Mouse (Mus musculus): ENCODE measurements around the gene Nectin2. TPM values are rescaled to one million over a fixed set of nuclear protein-coding genes. Genes with fewer than 3 reads are reported as not detected.
"Not testable (repeated sequence)": the region's sequence is repeated elsewhere in the genome, so short reads cannot be mapped to it uniquely, and the experiment has no call there.

Nectin2 gene
- 89.0 and 99.8 TPM in 2 replicates for polyA plus RNA-seq (2016; fragmentation: Nextera tagmentation; extraction: Ambion mirVana)

DNA sequence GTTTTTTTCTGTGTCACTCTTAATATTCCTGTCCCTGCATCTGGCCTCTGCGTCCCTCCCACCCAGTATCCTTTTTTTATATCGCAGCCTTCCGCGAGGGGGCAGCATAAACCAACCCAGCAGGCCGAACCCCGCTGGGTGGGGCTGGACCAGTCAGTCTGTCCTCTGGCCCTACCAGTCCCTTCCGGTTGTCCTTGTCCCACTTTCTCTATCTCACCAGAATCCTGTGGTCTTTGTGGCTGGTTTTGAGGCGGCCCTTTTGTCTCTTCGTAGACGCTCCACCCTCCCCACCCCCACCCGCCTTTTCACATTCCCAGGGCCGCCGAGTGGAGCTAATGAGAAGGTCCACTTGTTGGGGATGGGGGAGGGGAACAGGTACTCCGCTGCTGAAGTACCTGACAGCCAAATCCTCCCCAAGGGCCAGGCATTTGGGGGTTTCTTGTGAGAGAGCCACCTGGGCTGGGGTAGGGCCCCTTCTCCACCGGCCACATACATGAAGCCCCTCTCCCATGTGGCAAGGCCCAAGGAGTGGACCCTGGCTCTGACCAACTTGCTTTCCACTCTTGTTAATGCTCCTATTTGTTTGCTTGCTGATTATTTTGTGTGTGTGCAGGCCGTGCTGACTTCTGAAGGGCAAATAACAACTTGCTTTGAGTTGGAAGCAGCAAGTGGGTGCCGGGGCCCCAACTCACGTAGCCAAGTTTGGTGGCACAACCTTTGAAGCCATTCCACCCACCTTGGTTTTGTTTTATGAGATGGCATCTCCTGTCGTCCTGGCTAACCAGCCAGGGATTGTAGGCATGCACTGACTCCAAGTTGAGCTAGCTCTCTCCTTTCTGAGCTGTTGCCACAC, at the start of gene Nectin2:
Nectin2 (minus strand) TSS at position 267 of the 853 bp plus-strand sequence.
- WGBS, result 16% methylated on average over 19 of the region's 19 CpGs
- H3K4me1 ChIP-seq (replicated peaks), result peaks cover 51% of the 10 kb centered on the region
- peaks cover 6% of the 10 kb centered on the region; the same call in 1 of the 2 replicates for H3K36me3 ChIP-seq
- peak within 1 kb of the TSS; percentile 94 for H3K27ac ChIP-seq
- no peaks in the 10 kb centered on the region for H3K9me3 ChIP-seq
- H3K4me3 ChIP-seq, result peak within 1 kb of the TSS; percentile 75
- H3K27me3 ChIP-seq (ENCODE audit: insufficient read depth, poor library complexity, severe bottlenecking), result peaks cover 3% of the 10 kb centered on the region; the same call in 1 of the 2 replicates
- peak; percentile 89 for DNase-seq (ENCODE audit: low spot score)

GRCm38 (mm10) chr7:19796697-19797588, 46.7 kb upstream of the Nectin2 start, which contains the start of gene Cblc:
Gene Cblc (minus strand): TSS chr7:19796809.
- Histone ChIP-seq H3K36me3 (no peaks in the 10 kb centered on the region), H3K27me3 (ENCODE audit: insufficient read depth, poor library complexity, severe bottlenecking) (peaks cover 29% of the 10 kb centered on the region), H3K9me3 (no peaks in the 10 kb centered on the region; the same call in 1 of the 2 replicates), H3K4me1 (replicated peaks) (0 out of 2 replicates have a peak, but pooled peaks cover 5% of the 10 kb centered on the region), H3K4me3 (peak within 1 kb of the TSS; percentile 34), H3K27ac (no peak within 1 kb of the TSS)
- WGBS, result 4% methylated on average over 32 of the region's 32 CpGs
- peak; percentile 70 for DNase-seq (ENCODE audit: low spot score)

GRCm38 (mm10) chr7:19796254-19796653, 46.0 kb upstream of the Nectin2 start:
- Histone ChIP-seq H3K4me1 (replicated peaks) (0 out of 2 replicates have a peak, but pooled peaks cover 5% of the 10 kb centered on the region), H3K9me3 (no peaks in the 10 kb centered on the region; the same call in 1 of the 2 replicates), H3K36me3 (no peaks in the 10 kb centered on the region), H3K4me3 (peak overlapping the region; percentile 34), H3K27ac (no peak overlapping the region), H3K27me3 (ENCODE audit: insufficient read depth, poor library complexity, severe bottlenecking) (peaks cover 29% of the 10 kb centered on the region)
- no peak for DNase-seq (ENCODE audit: low spot score)
- WGBS, result 8% methylated on average over 18 of the region's 18 CpGs

DNA sequence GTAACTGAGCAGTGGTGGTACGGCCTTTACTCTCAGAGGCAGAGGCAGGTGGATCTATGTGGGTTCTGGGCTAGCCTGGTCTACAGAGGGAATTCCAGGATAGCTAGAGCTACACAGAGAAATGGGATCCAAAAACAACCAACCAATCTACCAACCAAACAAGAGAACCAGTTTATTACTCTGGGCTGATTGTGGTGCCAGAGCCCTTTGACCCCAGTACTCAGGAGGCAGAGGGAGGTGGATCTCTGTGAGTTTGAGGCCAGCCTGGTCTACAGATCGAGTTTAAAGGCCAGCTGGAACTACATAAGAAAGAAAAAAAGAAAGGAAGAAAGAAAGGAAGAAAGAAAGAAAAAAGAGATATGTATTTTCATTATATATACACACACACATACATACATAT, 45.0 kb upstream of the Nectin2 start:
- WGBS, result 75% methylated on average over 2 of the region's 2 CpGs

DNA sequence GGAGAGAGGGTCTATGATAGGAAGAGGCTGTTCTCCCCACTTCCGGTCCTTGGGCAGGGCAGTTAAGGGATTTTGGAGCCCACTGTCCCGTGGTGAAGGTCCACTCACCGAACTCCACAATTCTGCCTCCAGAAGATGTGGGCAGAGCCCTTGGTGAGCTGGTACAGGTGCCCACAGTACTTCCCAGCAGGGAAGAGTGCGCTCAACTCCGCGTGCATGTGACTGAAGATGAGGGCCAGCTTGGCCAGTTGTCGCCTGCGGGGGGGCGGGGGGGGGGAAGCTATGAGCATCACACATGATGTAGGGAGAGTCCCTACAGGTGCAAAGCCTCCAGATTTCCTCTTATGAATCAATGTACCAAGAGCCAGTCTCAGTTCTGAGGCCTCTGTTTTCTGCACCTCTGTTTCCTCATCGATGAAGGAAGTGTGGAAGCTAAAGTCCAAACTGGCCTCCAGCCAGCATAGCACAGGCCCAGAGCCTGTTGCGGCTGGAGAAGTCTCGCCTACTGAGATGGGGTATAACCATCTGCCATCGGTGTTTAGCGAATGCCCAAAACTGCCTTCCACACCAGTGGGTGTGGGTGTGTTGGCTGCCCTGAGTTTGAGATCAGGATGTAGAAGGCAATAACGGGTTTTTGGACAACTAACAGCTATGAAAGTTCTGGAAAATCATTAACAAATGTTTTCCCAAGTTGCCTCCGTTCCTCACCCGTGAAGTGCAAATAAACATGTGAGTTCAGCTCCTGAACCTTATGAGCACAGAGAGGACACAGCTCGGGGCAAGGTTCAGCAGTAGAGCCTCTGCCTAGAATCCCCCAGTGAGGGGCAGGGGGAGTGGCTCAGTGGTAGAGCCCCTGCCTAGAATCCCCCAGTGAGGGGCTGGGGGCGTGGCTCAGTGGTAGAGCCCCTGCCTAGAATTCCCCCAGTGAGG, 42.7 kb upstream of the Nectin2 start:
- Histone ChIP-seq H3K27me3 (ENCODE audit: insufficient read depth, poor library complexity, severe bottlenecking) (peaks cover 42% of the 10 kb centered on the region), H3K4me3 (no peak overlapping the region), H3K27ac (no peak overlapping the region), H3K4me1 (replicated peaks) (peaks cover 9% of the 10 kb centered on the region; the same call in 1 of the 2 replicates), H3K9me3 (peaks cover 3% of the 10 kb centered on the region; the same call in 1 of the 2 replicates), H3K36me3 (no peaks in the 10 kb centered on the region)
- WGBS, result 89% methylated on average over 19 of the region's 19 CpGs
- DNase-seq (ENCODE audit: low spot score), result no peak

More for the DNA sequence above, 45.0 kb upstream of the Nectin2 start:
- DNase-seq (ENCODE audit: low spot score), result no peak
- H3K27me3 ChIP-seq (ENCODE audit: insufficient read depth, poor library complexity, severe bottlenecking), result peaks cover 37% of the 10 kb centered on the region
- H3K9me3 ChIP-seq, result no peaks in the 10 kb centered on the region; the same call in 1 of the 2 replicates
- 0 out of 2 replicates have a peak, but pooled peaks cover 5% of the 10 kb centered on the region for H3K4me1 ChIP-seq (replicated peaks)
- no peak overlapping the region for H3K4me3 ChIP-seq
- no peaks in the 10 kb centered on the region for H3K36me3 ChIP-seq
- H3K27ac ChIP-seq, result no peak overlapping the region

DNA sequence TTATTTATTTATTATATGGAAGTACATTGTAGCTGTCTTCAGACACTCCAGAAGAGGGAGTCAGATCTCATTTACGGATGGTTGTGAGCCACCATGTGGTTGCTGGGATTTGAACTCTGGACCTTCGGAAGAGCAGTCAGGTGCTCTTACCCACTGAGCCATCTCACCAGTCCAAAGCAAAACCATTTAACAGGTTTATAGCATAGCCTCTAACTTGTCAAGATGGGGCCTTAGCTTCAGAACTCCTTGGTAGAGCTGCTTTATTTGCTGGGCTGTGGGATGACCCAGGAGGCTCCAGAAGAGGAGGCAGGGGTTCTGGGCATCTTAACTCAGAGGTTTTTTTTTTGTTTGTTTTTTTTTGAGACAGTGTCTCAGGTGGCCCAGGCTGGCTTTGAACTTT, 41.2 kb upstream of the Nectin2 start:
- not testable (repeated sequence) for H3K36me3 ChIP-seq; DNase-seq (ENCODE audit: low spot score); H3K9me3 ChIP-seq; H3K27ac ChIP-seq; H3K4me1 ChIP-seq (replicated peaks); H3K4me3 ChIP-seq
- peaks cover 30% of the 10 kb centered on the region for H3K27me3 ChIP-seq (ENCODE audit: insufficient read depth, poor library complexity, severe bottlenecking)
- 86% methylated on average over 2 of the region's 2 CpGs for WGBS

DNA sequence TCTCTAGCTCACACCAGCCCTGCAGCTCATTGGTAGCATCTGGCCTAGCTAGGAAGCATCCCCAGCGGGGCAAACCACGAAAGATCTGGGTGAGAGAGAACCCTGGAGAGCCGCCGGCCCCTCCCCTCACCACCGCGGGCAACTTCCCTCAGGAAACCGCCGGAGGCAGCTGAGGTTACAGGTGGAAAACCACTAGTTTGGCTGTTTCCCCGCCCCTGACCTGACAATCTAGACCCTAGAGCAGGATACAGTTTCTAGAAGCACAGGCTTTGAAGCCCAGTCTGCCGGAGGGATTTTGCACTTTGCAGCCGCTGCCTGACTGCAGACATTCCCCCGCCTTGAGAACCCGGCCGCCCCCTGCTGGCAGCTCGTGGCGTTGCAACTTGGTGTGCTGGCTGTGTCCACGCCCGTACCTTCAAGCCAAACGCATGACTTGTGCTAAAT, 39.6 kb upstream of the Nectin2 start:
- Histone ChIP-seq H3K4me1 (replicated peaks) (peaks cover 15% of the 10 kb centered on the region), H3K27ac (no peak overlapping the region), H3K36me3 (no peaks in the 10 kb centered on the region), H3K4me3 (peak overlapping the region; percentile 50), H3K27me3 (ENCODE audit: insufficient read depth, poor library complexity, severe bottlenecking) (peaks cover 15% of the 10 kb centered on the region), H3K9me3 (0 out of 2 replicates have a peak, but pooled peaks cover 3% of the 10 kb centered on the region)
- peak; percentile 92 for DNase-seq (ENCODE audit: low spot score)
- WGBS, result 3% methylated on average over 19 of the region's 19 CpGs

DNA sequence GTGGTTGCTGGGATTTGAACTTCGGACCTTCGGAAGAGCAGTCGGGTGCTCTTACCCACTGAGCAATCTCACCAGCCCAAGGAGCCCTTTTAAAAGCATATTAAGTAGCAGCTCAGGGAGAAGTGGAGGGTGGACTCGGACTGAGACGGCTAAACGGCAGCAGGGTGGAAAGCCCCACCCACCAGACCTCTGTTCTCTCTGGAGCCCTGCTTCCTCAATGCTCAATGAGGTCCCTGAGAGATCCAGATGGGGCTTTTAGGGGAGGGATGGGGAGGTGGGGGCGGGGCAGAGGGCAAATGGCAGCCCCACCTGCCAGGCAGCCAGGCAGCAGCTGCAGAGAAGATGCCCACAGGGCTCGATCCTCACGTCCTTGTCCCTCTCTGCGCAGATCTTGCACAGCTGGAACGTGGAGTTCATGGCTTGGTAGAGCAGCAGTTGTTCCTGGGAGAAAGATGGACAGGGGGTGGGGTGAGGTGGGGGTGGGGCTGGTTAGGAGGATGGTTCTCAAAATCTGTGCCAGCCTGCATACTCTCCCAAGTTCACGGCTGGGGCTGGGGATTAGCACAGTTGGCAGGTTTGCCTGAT, 35.7 kb upstream of the Nectin2 start:
- Histone ChIP-seq H3K9me3 (0 out of 2 replicates have a peak, but pooled peaks cover 4% of the 10 kb centered on the region), H3K27me3 (ENCODE audit: insufficient read depth, poor library complexity, severe bottlenecking) (peaks cover 12% of the 10 kb centered on the region), H3K4me3 (no peak overlapping the region), H3K4me1 (replicated peaks) (peaks cover 18% of the 10 kb centered on the region), H3K27ac (no peak overlapping the region), H3K36me3 (no peaks in the 10 kb centered on the region)
- 45% methylated on average over 12 of the region's 12 CpGs for WGBS
- DNase-seq (ENCODE audit: low spot score), result peak; percentile 16

GRCm38 (mm10) chr7:19784764-19785535, 34.7 kb upstream of the Nectin2 start:
- no peaks in the 10 kb centered on the region for H3K36me3 ChIP-seq
- H3K27me3 ChIP-seq (ENCODE audit: insufficient read depth, poor library complexity, severe bottlenecking), result peaks cover 4% of the 10 kb centered on the region; the same call in 1 of the 2 replicates
- peaks cover 18% of the 10 kb centered on the region for H3K4me1 ChIP-seq (replicated peaks)
- peaks cover 11% of the 10 kb centered on the region; the same call in 1 of the 2 replicates for H3K9me3 ChIP-seq
- DNase-seq (ENCODE audit: low spot score), result peak; percentile 24
- no peak overlapping the region for H3K4me3 ChIP-seq
- WGBS, result 31% methylated on average over 11 of the region's 11 CpGs
- peak overlapping the region; percentile 53 for H3K27ac ChIP-seq

- H3K4me3 ChIP-seq, result no peak overlapping the region
- peaks cover 18% of the 10 kb centered on the region; the same call in 1 of the 2 replicates for H3K9me3 ChIP-seq
- no peaks in the 10 kb centered on the region for H3K36me3 ChIP-seq
- H3K4me1 ChIP-seq (replicated peaks), result peaks cover 14% of the 10 kb centered on the region
- 74% methylated on average over 8 of the region's 8 CpGs for whole genome bisulfite sequencing
- DNase-seq (ENCODE audit: low spot score), result no peak
- H3K27me3 ChIP-seq (ENCODE audit: insufficient read depth, poor library complexity, severe bottlenecking), result no peaks in the 10 kb centered on the region; the same call in 1 of the 2 replicates
- no peak overlapping the region for H3K27ac ChIP-seq
These were observed 33.3 kb upstream of the Nectin2 start for GRCm38 (mm10) chr7:19783630-19784029.

- 91% methylated on average over 4 of the region's 4 CpGs for WGBS
- DNase-seq (ENCODE audit: low spot score), result no peak
- Histone ChIP-seq H3K36me3 (no peaks in the 10 kb centered on the region), H3K27me3 (ENCODE audit: insufficient read depth, poor library complexity, severe bottlenecking) (no peaks in the 10 kb centered on the region), H3K9me3 (peaks cover 14% of the 10 kb centered on the region; the same call in 1 of the 2 replicates), H3K4me1 (replicated peaks) (peaks cover 14% of the 10 kb centered on the region), H3K4me3 (no peak overlapping the region), H3K27ac (no peak overlapping the region)
These were observed 32.4 kb upstream of the Nectin2 start for GRCm38 (mm10) chr7:19782645-19783044.
